Mouse (Mus musculus) midbrain, embryonic 14.5 days (tissue): ENCODE measurements around the gene Atp5j2. TPM values are rescaled to one million over a fixed set of nuclear protein-coding genes. Genes with fewer than 3 reads are reported as not detected.

Experiments used
- ATAC-seq: fragments of 200-750 bp; cut with Nextera tagmentation; 2 replicates; pipeline ENCODE4 v1.8.0; 2017; ENCODE audit warnings: moderate number of reproducible peaks, moderate library complexity; ENCODE audit not compliant: low FRiP score, low TSS enrichment
- DNase-seq: peaks from one replicate; pipeline ENCODE4 v3.0.0-alpha.2; 2015
- H3K27ac ChIP-seq: fragments of 300-500 bp; sonication (generic); replicated peaks from 2 replicates; pipeline ENCODE4 v1.5.1; 2014; ENCODE audit warnings: mild to moderate bottlenecking, low read depth, low read length, moderate library complexity
- H3K27me3 ChIP-seq: fragments of 300-500 bp; sonication (generic); 2 replicates; pipeline ENCODE4 v1.6.1; 2014; ENCODE audit warnings: low read length, control low read depth, mixed read lengths; ENCODE audit not compliant: control insufficient read depth, insufficient read depth
- H3K36me3 ChIP-seq: fragments of 300-500 bp; sonication (generic); 2 replicates; pipeline ENCODE4 v1.6.1; 2014; ENCODE audit warnings: low read length, control low read depth; ENCODE audit not compliant: control insufficient read depth, insufficient read depth
- H3K4me1 ChIP-seq: fragments of 300-500 bp; sonication (generic); 2 replicates; pipeline ENCODE4 v1.6.1; 2014; ENCODE audit warnings: mild to moderate bottlenecking, antibody characterized with exemption, low read length, control low read depth; ENCODE audit not compliant: control insufficient read depth, insufficient read depth
- H3K4me2 ChIP-seq: fragments of 300-500 bp; sonication (generic); 2 replicates; pipeline ENCODE4 v1.6.1; 2014; ENCODE audit warnings: mild to moderate bottlenecking, low read length, moderate library complexity
- H3K4me3 ChIP-seq: fragments of 300-500 bp; sonication (generic); replicated peaks from 2 replicates; pipeline ENCODE4 v1.5.1; 2014; ENCODE audit warnings: low read depth, low read length
- H3K9ac ChIP-seq: fragments of 300-500 bp; sonication (generic); replicated peaks from 2 replicates; pipeline ENCODE4 v1.6.1; 2014; ENCODE audit warnings: mild to moderate bottlenecking, low read length, moderate library complexity
- H3K9me3 ChIP-seq: fragments of 300-500 bp; sonication (generic); 2 replicates; pipeline ENCODE4 v1.6.1; 2016; ENCODE audit warnings: low read length, control low read depth, mixed read lengths; ENCODE audit not compliant: control insufficient read depth
- WGBS: fragments of 180-500 bp; shearing (Covaris S2); extraction: QIAGEN DNeasy Blood & Tissue Kit; methylation state at CpG from one replicate; pipeline ENCODE4 v1.1.7; 2014; 5-methylcytosine and 5-hydroxymethylcytosine counted together
- polyA plus RNA-seq: library from polyadenylated mRNA; unstranded; fragments of >200 nt; fragmentation: Nextera tagmentation; extraction: Ambion mirVana; gene quantifications from 2 replicates; pipeline ENCODE4 v1.2.1, GENCODE M21; 2014

Atp5j2 gene
- polyA plus RNA-seq, 1 experiment from 2014 or later, result 477 TPM

DNA sequence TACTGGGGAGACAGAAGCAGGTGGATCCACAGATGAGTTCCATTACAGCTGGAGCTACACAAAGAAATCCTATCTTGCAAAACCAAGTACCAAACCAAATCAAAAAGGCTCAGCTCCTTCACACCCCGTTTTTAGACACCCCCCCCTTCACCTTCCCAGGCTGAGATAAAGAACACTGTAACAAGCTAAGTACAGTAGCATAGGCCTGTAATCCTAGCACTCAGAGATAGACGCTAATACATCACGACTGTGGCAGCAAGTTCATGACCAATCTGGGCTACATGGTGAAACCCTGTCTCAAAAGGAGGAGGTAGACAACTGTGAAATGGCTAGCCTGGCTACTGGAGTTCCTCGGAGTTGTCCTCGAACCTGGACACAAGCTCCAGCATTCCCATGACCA lies 1.5 kb downstream of the Atp5j2 start:
- Histone ChIP-seq H3K4me3 (peak overlapping the region; percentile 88), H3K27ac (no peak overlapping the region), H3K36me3 (peaks cover 40% of the 10 kb centered on the region), H3K9ac (peak overlapping the region; percentile 82), H3K9me3 (no peaks in the 10 kb centered on the region), H3K4me2 (peak overlapping the region; percentile 88), H3K4me1 (peaks cover 15% of the 10 kb centered on the region), H3K27me3 (no peaks in the 10 kb centered on the region)
- no peak for DNase-seq
- WGBS, result 68% methylated on average over 5 of the region's 5 CpGs
- ATAC-seq, result no peak

DNA sequence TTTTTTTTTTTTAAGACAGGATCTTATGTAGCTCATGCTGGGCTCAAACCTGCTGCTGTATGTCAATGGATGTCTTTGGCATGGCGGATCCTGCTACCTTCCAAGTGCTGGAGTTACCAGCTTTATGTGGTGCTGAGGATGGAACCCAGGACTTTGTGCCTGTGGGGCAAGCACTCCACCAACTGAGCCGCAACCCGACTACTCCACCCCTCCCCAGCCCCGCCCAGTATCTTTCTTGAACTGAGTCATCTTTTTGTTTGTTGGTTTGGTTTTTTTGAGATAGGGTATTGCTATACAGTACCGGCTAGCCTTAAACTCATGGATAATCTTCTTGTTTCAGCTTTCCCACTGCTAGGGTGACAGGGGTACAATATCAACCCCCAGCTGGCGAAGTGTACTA lies 2.4 kb downstream of the Atp5j2 start:
- Histone ChIP-seq H3K4me1 (peaks cover 15% of the 10 kb centered on the region), H3K27me3 (no peaks in the 10 kb centered on the region), H3K27ac (no peak overlapping the region), H3K36me3 (peaks cover 39% of the 10 kb centered on the region), H3K4me2 (peak overlapping the region; percentile 88; the same call in 1 of the 2 replicates), H3K9me3 (no peaks in the 10 kb centered on the region), H3K9ac (no peak overlapping the region), H3K4me3 (no peak overlapping the region)
- no peak for DNase-seq
- ATAC-seq, result no peak
- 96% methylated on average over 6 of the region's 6 CpGs for WGBS

DNA sequence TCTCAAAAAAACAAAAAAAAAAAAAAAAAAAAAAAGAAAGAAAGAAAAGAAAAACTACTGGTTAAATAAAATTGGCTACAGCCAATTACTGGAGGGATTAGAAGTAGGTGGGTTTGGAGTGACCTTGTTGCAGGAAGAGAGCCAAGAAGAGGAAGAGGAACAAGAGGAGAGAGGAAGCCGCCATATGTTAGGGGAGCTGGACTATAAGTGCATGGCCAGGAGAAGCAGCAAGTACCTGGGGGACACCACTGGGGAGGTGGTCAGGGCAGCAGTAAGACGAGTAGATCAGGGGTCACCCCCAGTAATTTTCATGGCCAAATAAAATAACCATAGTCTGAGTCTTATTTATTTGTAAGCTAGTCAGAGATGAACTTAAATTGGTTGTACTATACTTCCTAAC lies 6.6 kb downstream of the Atp5j2 start:
- no peak for ATAC-seq
- H3K4me1 ChIP-seq, result peaks cover 4% of the 10 kb centered on the region
- H3K27me3 ChIP-seq, result no peaks in the 10 kb centered on the region
- H3K4me2 ChIP-seq, result no peak overlapping the region
- H3K36me3 ChIP-seq, result peaks cover 72% of the 10 kb centered on the region
- no peak overlapping the region for H3K27ac ChIP-seq
- no peak overlapping the region for H3K9ac ChIP-seq
- 93% methylated on average over 2 of the region's 2 CpGs for WGBS
- H3K9me3 ChIP-seq, result no peaks in the 10 kb centered on the region
- DNase-seq, result no peak
- no peak overlapping the region for H3K4me3 ChIP-seq

DNA sequence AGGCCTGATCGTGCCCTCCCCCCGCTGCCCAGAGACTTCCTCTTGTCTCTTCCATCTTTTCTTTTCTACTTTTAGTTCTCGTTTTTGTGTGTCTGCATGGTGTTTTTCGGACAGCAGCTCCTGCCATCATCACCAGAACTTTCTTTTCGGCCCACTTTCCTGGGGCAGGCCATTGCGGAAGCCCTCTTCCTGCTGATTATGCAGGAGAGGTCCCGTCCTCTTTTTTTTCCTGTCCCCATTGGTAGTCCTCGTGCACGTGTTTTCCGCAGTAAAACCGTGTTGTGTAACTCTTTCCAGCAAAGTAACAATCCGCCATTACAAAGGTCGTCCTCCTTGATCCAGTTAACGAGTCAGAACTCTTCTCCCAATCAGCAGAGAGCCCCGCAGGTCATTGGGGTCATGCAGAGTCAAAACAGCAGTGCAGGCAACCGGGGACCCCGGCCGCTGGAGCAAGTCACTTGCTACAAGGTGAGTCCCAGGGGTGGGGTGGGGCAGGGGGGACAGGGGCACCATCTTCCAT lies 13.3 kb downstream of the Atp5j2 start:
- no peak overlapping the region for H3K9ac ChIP-seq
- ATAC-seq, result no peak
- H3K9me3 ChIP-seq, result no peaks in the 10 kb centered on the region
- 91% methylated on average over 18 of the region's 18 CpGs for WGBS
- no peak for DNase-seq
- H3K4me1 ChIP-seq, result no peaks in the 10 kb centered on the region
- H3K4me3 ChIP-seq, result no peak overlapping the region
- no peak overlapping the region for H3K4me2 ChIP-seq
- H3K27me3 ChIP-seq, result no peaks in the 10 kb centered on the region
- H3K27ac ChIP-seq, result no peak overlapping the region
- H3K36me3 ChIP-seq, result peaks cover 100% of the 10 kb centered on the region

DNA sequence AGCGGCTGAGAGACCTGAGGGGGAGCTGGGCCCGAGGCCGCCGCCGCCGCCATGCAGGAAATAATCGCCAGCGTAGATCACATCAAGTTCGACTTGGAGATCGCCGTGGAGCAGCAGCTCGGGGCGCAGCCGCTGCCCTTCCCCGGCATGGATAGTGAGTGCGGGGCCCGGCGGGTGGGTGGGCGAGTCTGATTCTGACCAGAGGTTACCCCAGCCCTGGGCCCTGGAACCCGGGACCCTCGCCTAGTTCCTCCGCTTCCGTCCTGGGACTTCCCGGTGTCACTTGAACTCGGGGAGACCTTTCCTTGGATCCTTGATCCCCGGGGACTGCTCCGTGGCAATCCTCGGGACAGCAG lies 24.6 kb downstream of the Atp5j2 start:
- Histone ChIP-seq H3K4me3 (peak overlapping the region; percentile 91), H3K27me3 (no peaks in the 10 kb centered on the region), H3K9ac (peak overlapping the region; percentile 90), H3K4me1 (peaks cover 21% of the 10 kb centered on the region), H3K36me3 (peaks cover 50% of the 10 kb centered on the region), H3K4me2 (peak overlapping the region; percentile 83), H3K9me3 (no peaks in the 10 kb centered on the region), H3K27ac (peak overlapping the region; percentile 74)
- WGBS, result under 1% methylated on average over 26 of the region's 28 CpGs
- ATAC-seq (peak; percentile 63), DNase-seq (peak; percentile 37)

DNA sequence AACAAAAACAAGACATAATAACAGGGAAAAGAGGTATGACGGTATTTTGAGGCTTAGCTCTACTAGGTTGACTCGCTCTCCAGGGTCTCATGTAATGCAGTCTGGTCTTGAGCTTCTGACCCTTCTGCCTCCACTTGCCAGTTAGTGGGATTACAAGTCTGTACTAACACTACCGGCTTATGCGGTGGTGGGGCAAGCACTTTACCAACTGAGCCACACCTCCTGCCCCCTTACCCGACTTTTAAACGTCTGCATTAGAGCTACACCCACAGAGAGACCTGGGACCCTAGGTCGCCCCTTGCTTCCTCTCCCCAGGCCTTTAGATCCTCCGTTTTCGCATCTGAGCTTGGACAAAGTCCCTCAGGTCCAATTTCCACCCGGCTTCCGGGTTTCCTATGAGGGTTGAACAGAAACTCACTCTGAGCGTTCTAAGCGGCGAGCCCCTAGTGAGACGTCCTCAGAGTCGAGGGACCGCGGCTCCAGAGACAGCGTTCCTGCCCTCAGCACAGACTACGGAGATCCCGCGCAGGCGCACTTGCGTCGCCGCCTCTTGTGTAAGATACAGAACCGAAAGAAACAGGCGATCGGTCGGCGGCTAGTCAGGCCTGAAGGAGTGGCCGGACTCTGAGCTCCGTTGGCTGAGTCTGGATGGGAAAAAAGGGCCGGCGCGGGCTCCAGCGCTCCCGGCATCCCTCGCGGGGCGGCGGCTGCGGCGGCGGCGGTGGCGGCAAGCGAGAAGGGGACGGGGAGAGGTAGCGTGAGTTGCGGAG lies 25.1 kb downstream of the Atp5j2 start, which contains the start of the genes Ptcd1 and Cpsf4:
Gene Ptcd1 (minus strand): TSS at position 573 of the 770 bp plus-strand sequence.
Gene Cpsf4 (plus strand): TSS at position 678 of the 770 bp plus-strand sequence.
- Histone ChIP-seq H3K4me2 (peak within 1 kb of the TSS; percentile 83), H3K27ac (peak within 1 kb of the TSS; percentile 75), H3K36me3 (peaks cover 48% of the 10 kb centered on the region), H3K4me1 (peaks cover 21% of the 10 kb centered on the region), H3K9ac (peak within 1 kb of the TSS; percentile 90), H3K4me3 (peak within 1 kb of the TSS; percentile 91), H3K9me3 (no peaks in the 10 kb centered on the region), H3K27me3 (no peaks in the 10 kb centered on the region)
- DNase-seq (peak; percentile 100), ATAC-seq (peak; percentile 93)
- WGBS, result under 1% methylated on average over 51 of the region's 51 CpGs

DNA sequence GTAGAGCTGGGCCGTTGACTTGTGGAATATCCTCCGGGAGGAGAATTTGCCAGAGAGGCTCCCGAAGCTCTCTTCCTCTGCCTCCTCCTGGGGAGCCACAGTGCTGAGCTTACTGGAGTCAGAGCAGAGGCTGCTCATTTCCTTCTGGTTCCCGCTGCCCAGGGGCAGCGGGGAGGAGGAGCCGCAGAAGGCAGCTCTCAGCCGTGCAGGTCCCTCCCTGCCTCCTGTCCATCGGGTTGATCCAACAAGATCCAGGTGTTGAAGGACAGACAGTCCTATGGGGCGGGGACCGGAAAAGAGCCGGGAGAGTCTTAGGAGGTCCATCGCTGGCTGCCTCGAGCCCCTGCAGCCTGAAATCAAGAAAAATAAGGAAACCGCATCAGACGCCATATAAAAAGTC lies 26.7 kb downstream of the Atp5j2 start:
- no peak overlapping the region for H3K27ac ChIP-seq
- no peak for ATAC-seq
- no peaks in the 10 kb centered on the region for H3K27me3 ChIP-seq
- no peak overlapping the region for H3K9ac ChIP-seq
- no peak overlapping the region for H3K4me2 ChIP-seq
- no peak overlapping the region for H3K4me3 ChIP-seq
- peaks cover 21% of the 10 kb centered on the region for H3K4me1 ChIP-seq
- no peak for DNase-seq
- peaks cover 48% of the 10 kb centered on the region for H3K36me3 ChIP-seq
- no peaks in the 10 kb centered on the region for H3K9me3 ChIP-seq
- 88% methylated on average over 15 of the region's 15 CpGs for WGBS

DNA sequence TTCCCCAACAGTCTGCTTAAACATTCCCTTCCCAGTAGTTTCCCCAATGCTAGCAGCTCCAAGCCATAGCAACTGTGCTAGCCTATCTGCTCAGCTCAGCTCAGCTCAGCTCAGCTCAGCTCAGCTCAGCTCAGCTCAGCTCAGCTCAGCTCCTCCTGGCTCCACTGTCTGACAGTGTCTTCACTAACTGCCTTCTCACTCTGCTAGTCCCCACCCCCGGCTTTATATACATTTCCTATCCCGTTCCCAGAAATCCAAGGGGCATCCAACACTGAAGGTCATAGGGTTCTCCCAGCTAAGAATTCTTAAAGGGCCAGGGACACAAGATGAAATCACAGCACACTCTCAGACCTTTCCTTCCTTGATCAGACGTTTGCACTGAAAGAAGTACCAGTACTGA lies 27.2 kb downstream of the Atp5j2 start:
- no peak overlapping the region for H3K9ac ChIP-seq
- ATAC-seq (no peak), DNase-seq (no peak)
- 73% methylated on average over 3 of the region's 3 CpGs for WGBS
- peaks cover 21% of the 10 kb centered on the region for H3K4me1 ChIP-seq
- no peaks in the 10 kb centered on the region for H3K9me3 ChIP-seq
- H3K36me3 ChIP-seq, result peaks cover 52% of the 10 kb centered on the region
- H3K27me3 ChIP-seq, result no peaks in the 10 kb centered on the region
- H3K4me2 ChIP-seq, result no peak overlapping the region
- H3K27ac ChIP-seq, result no peak overlapping the region
- no peak overlapping the region for H3K4me3 ChIP-seq

DNA sequence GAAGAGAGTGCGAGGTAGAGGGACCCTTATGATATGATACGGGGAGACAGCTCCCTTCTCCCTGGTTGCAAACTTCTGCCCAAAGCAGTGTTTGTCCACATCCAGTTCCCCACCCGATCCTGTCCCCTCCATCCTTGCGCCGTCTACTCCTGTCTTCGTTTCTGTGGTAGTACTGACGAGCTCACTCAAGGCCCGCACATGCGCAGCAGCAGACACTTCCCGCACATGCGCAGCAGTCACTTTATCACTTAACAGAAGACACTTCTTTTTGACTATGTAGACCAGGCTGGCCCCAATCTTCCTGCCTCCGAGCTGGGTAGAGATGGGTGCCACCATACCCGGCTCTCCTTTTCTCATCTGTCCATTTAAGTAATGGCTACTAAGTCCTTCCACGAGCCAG lies 30.5 kb downstream of the Atp5j2 start:
- DNase-seq, result no peak

More for the DNA sequence above, 30.5 kb downstream of the Atp5j2 start:
- Histone ChIP-seq H3K27ac (no peak overlapping the region), H3K9me3 (no peaks in the 10 kb centered on the region), H3K36me3 (peaks cover 76% of the 10 kb centered on the region), H3K27me3 (no peaks in the 10 kb centered on the region), H3K4me2 (no peak overlapping the region), H3K9ac (no peak overlapping the region), H3K4me3 (no peak overlapping the region), H3K4me1 (peaks cover 6% of the 10 kb centered on the region)
- WGBS, result 95% methylated on average over 14 of the region's 14 CpGs
- no peak for ATAC-seq
